ENCODE assay signal across 7 mouse cellular contexts in the genomic region with DNA sequence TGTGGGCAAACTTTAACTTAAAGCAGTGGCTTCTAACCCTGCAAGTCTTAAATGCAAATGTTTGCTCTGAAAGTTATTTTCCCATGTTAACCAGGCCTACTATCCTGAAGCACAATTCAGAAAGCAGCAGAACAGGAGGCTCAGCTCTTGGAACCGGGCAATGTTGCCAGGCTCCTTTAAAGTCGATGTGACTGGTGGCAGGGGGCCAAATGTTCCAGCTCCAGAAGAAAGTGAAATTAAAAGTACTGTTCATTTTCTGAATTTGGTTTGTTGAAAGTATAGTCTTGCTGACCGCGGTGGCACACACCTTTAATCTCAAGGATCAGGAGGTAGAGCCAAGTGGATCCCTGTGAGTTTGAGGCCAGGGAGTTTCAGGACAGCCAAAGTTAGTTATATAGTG.
A peak's percentile ranks its signal among the peaks of the same experiment; 100 is the strongest.
DNase-seq lines count a peak whose midpoint lies in the region; ATAC-seq lines count a peak whose summit lies in the region.

No protein-coding gene starts in this region.

- peak overlapping the region; percentile 16 for H3K4me2 ChIP-seq in liver, embryonic 11.5 days

- H3K27me3 ChIP-seq in liver, embryonic 11.5 days (replicated peaks; ENCODE audit: control insufficient read depth, insufficient read depth, low read length), result no peaks in the 10 kb centered on the region

- no peak for ATAC-seq in liver, embryonic 11.5 days (replicated peaks; ENCODE audit: low FRiP score)
- no peak for ATAC-seq in monocyte, adult 5-6 weeks (replicated peaks; ENCODE audit: insufficient number of reproducible peaks, low FRiP score, low TSS enrichment, poor library complexity, severe bottlenecking)

- H3K27ac ChIP-seq in liver, embryonic 11.5 days (ENCODE audit: low read depth, low read length), result peak overlapping the region; percentile 80

- peaks cover 51% of the 10 kb centered on the region for H3K4me1 ChIP-seq in liver, embryonic 11.5 days (replicated peaks; ENCODE audit: control insufficient read depth, insufficient read depth, low read length)

- no peaks in the 10 kb centered on the region for H3K36me3 ChIP-seq in liver, embryonic 11.5 days (ENCODE audit: control insufficient read depth, insufficient read depth, low read length)

- H3K4me3 ChIP-seq in liver, embryonic 11.5 days (ENCODE audit: low read depth, low read length), result no peak overlapping the region

- H3K9me3 ChIP-seq in liver, embryonic 11.5 days (ENCODE audit: control insufficient read depth, low read length), result no peaks in the 10 kb centered on the region

- no peak overlapping the region for H3K9ac ChIP-seq in liver, embryonic 11.5 days (ENCODE audit: low read depth, low read length)

- peak; percentile 62 for DNase-seq in MN1 (ENCODE audit: low spot score)
- peak; percentile 80 for DNase-seq in adipocyte (ENCODE audit: low spot score)
- peak; percentile 42 to 64 for DNase-seq in frontal cortex, postnatal 36 days (ENCODE audit: low spot score in 2 of 2)
- peak; percentile 65 for DNase-seq in kidney, adult 11 months
- no peak for DNase-seq in liver, embryonic 11.5 days (ENCODE audit: low spot score)
- peak; percentile 38 to 44 for DNase-seq in right cerebral cortex, adult 2 months (ENCODE audit: low spot score in 2 of 2)

- 68% methylated on average over 4 of the region's 4 CpGs for WGBS in liver, embryonic 11.5 days
